Mouse (Mus musculus): ENCODE results near the gene Cct6b. TPM values are rescaled to one million over a fixed set of nuclear protein-coding genes. Genes with fewer than 3 reads are reported as not detected.

The Cct6b gene
- total RNA-seq (2015; ENCODE audit: low replicate concordance), result not detected in 2 replicates
- not detected in 2 replicates for total RNA-seq (2017; ENCODE audit: low replicate concordance)

- peak; percentile 98 for ATAC-seq (replicated peaks; ENCODE audit: low FRiP score, poor library complexity, severe bottlenecking)
These were observed at the start of gene Cct6b, which contains the start of gene Zfp830 for GRCm38 (mm10) chr11:82763742-82764437. TSS of gene Cct6b (minus strand) at chr11:82764321. TSS of gene Zfp830 (plus strand) at chr11:82764345.

GRCm38 (mm10) chr11:82808485-82808884 lies 44.4 kb upstream of the Cct6b start:
- no peak for ATAC-seq (replicated peaks; ENCODE audit: low FRiP score, poor library complexity, severe bottlenecking)

- no peak for ATAC-seq (replicated peaks; ENCODE audit: low FRiP score, poor library complexity, severe bottlenecking)
These were observed 43.2 kb upstream of the Cct6b start for GRCm38 (mm10) chr11:82807370-82807769.

GRCm38 (mm10) chr11:82806656-82807055 lies 42.5 kb upstream of the Cct6b start:
- ATAC-seq (replicated peaks; ENCODE audit: low FRiP score, poor library complexity, severe bottlenecking), result no peak

GRCm38 (mm10) chr11:82783453-82783852 lies 19.3 kb upstream of the Cct6b start:
- no peak for ATAC-seq (replicated peaks; ENCODE audit: low FRiP score, poor library complexity, severe bottlenecking)

GRCm38 (mm10) chr11:82782197-82782596 lies 18.1 kb upstream of the Cct6b start:
- no peak for ATAC-seq (replicated peaks; ENCODE audit: low FRiP score, poor library complexity, severe bottlenecking)

- peak; percentile 87 for ATAC-seq (replicated peaks; ENCODE audit: low FRiP score, poor library complexity, severe bottlenecking)
These were observed 17.1 kb upstream of the Cct6b start, which contains the start of gene Lig3 for GRCm38 (mm10) chr11:82780983-82781903. TSS of gene Lig3 (plus strand) at chr11:82781108.

- no peak for ATAC-seq (replicated peaks; ENCODE audit: low FRiP score, poor library complexity, severe bottlenecking)
These were observed 16.0 kb upstream of the Cct6b start for GRCm38 (mm10) chr11:82780134-82780533.

- ATAC-seq (replicated peaks; ENCODE audit: low FRiP score, poor library complexity, severe bottlenecking), result peak; percentile 64
These were observed 360 bp upstream of the Cct6b start for GRCm38 (mm10) chr11:82764438-82764924.

GRCm38 (mm10) chr11:82763261-82763660 lies 860 bp downstream of the Cct6b start:
- ATAC-seq (replicated peaks; ENCODE audit: low FRiP score, poor library complexity, severe bottlenecking), result peak; percentile 31; the same call in 1 of the 2 replicates

- no peak for ATAC-seq (replicated peaks; ENCODE audit: low FRiP score, poor library complexity, severe bottlenecking)
These were observed 1.8 kb downstream of the Cct6b start for GRCm38 (mm10) chr11:82762286-82762829.

- no peak for ATAC-seq (replicated peaks; ENCODE audit: low FRiP score, poor library complexity, severe bottlenecking)
These were observed 8.2 kb downstream of the Cct6b start for GRCm38 (mm10) chr11:82755919-82756318.

- no peak for ATAC-seq (replicated peaks; ENCODE audit: low FRiP score, poor library complexity, severe bottlenecking)
These were observed 11.6 kb downstream of the Cct6b start for GRCm38 (mm10) chr11:82752349-82753115.

GRCm38 (mm10) chr11:82746857-82747366 lies 17.2 kb downstream of the Cct6b start:
- peak; percentile 89 for ATAC-seq (replicated peaks; ENCODE audit: low FRiP score, poor library complexity, severe bottlenecking)

GRCm38 (mm10) chr11:82746138-82746537 lies 18.0 kb downstream of the Cct6b start:
- ATAC-seq (replicated peaks; ENCODE audit: low FRiP score, poor library complexity, severe bottlenecking), result 0 out of 2 replicates have a peak, but pooled peaks have one; percentile 51

- no peak for ATAC-seq (replicated peaks; ENCODE audit: low FRiP score, poor library complexity, severe bottlenecking)
These were observed 25.1 kb downstream of the Cct6b start for GRCm38 (mm10) chr11:82739006-82739405.

GRCm38 (mm10) chr11:82734227-82734626 lies 29.9 kb downstream of the Cct6b start:
- no peak for ATAC-seq (replicated peaks; ENCODE audit: low FRiP score, poor library complexity, severe bottlenecking)

GRCm38 (mm10) chr11:82726862-82727261 lies 37.3 kb downstream of the Cct6b start:
- no peak for ATAC-seq (replicated peaks; ENCODE audit: low FRiP score, poor library complexity, severe bottlenecking)

- ATAC-seq (replicated peaks; ENCODE audit: low FRiP score, poor library complexity, severe bottlenecking), result no peak
These were observed 44.8 kb downstream of the Cct6b start for GRCm38 (mm10) chr11:82719294-82719693.

Data from erythroid progenitor cell, adult 5-6 weeks (primary cell).